Mouse (Mus musculus) myocyte (in vitro differentiated cells): ENCODE data around the gene Ttc3.

Experiments used
- POLR2A ChIP-seq: IDR thresholded peaks from one replicate; pipeline ENCODE4 v1.6.1; 2011; ENCODE audit warnings: low read depth, mild to moderate bottlenecking, control low read depth, moderate library complexity; ENCODE audit not compliant: insufficient read length
- USF1 ChIP-seq: IDR thresholded peaks from one replicate; pipeline ENCODE4 v1.6.1; 2011; ENCODE audit warnings: low read depth, mild to moderate bottlenecking, control low read depth, moderate library complexity

DNA sequence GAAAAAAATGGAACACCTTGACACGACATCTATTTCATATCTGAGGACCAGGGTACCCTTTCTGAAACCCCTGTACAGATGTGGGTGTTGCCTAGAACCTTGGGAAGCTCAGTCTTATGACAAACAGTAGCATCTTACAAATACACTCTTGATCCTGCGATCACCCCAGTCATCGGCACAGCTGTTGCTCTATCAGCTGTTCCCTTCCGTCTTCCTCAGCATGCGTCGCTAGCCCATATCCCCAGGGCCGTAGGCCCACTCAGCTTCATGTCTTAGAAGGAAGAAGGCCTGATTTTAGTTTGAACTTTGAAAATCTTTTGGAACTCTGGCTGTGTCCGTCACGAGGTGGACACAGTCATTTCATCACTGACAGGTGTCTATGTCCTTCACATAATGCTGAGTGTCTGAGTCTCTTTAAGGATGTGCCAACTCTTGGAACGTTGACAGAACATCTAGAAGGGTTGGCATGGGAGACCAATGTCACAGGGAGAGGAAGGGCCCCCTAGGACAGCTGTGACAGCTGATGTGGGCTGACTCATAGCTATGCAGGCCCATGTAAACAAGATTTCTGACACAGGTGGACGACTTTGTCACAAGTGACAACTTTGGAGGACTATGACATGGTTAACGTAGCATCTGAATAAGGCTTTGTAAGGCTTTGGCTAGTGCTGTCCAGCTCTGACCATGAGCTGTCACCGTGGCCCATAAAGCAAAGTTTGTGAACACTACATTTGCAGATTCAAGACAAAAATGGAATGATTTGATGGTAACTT lies 9.7 kb upstream of the Ttc3 start:
- TF ChIP-seq POLR2A (no peak), USF1 (no peak)
